Mouse (Mus musculus) bone marrow, adult 2 months (tissue): Measurements from ENCODE around the gene Eloa. TPM values are rescaled to one million over a fixed set of nuclear protein-coding genes. Genes with fewer than 3 reads are reported as not detected.
"Not testable (repeated sequence)": the region's sequence is repeated elsewhere in the genome, so short reads cannot be mapped to it uniquely, and the experiment has no call there.

Experiments
- H3K27ac ChIP-seq: fragments of 200-500 bp; 2 replicates; pipeline ENCODE4 v1.5.1; 2012; ENCODE audit warnings: low read depth, mild to moderate bottlenecking, control low read depth, inconsistent platforms, low read length; ENCODE audit not compliant: control insufficient read depth, poor library complexity, insufficient read depth
- H3K4me1 ChIP-seq: fragments of 200-500 bp; 2 replicates; pipeline ENCODE4 v1.6.1; 2011; ENCODE audit warnings: low read length; ENCODE audit not compliant: control insufficient read depth, insufficient read depth
- H3K4me3 ChIP-seq: fragments of 200-500 bp; replicated peaks from 2 replicates; pipeline ENCODE3; 2011; ENCODE audit warnings: mild to moderate bottlenecking, low read depth, low read length, control low read depth; ENCODE audit not compliant: control insufficient read depth
- CTCF ChIP-seq: fragments of 200-500 bp; IDR thresholded peaks from 2 replicates; pipeline ENCODE4 v1.5.1; 2011; ENCODE audit warnings: low read length, control low read depth; ENCODE audit not compliant: control insufficient read depth, insufficient read depth
- POLR2A ChIP-seq: fragments of 200-500 bp; IDR thresholded peaks from 2 replicates; pipeline ENCODE4 v1.6.1; 2011; ENCODE audit warnings: low read depth, mild to moderate bottlenecking, control low read depth, low read length, borderline replicate concordance; ENCODE audit not compliant: control insufficient read depth
- WGBS: fragments of 180-500 bp; shearing (Covaris S2); methylation state at CpG from one replicate; pipeline ENCODE4 v1.1.7; 2018; 5-methylcytosine and 5-hydroxymethylcytosine counted together
- polyA plus RNA-seq: library from polyadenylated mRNA; stranded (reverse); fragments of >200 nt; gene quantifications from 2 replicates; pipeline ENCODE4 v1.2.4, GENCODE M21; 2011; ENCODE audit warnings: low replicate concordance; ENCODE audit not compliant: missing spikeins, insufficient read depth, insufficient read length

Gene Eloa
- polyA plus RNA-seq, 1 experiment, result 22.9 TPM

- WGBS, result 89% methylated on average over 5 of the region's 5 CpGs
- Histone ChIP-seq H3K4me3 (peak overlapping the region; percentile 35), H3K4me1 (peaks cover 1% of the 10 kb centered on the region), H3K27ac (peak overlapping the region; percentile 68)
- TF ChIP-seq POLR2A (no peak), CTCF (no peak)
These were observed 37.0 kb downstream of the Eloa start for GRCm38 (mm10) chr4:135984556-135984955.

- WGBS, result 51% methylated on average over 7 of the region's 7 CpGs
- Histone ChIP-seq H3K4me3 (no peak overlapping the region), H3K27ac (peak overlapping the region; percentile 79; the same call in 1 of the 2 replicates), H3K4me1 (peaks cover 1% of the 10 kb centered on the region)
- no peak for TF ChIP-seq CTCF
- no peak for TF ChIP-seq POLR2A
These were observed 40.0 kb downstream of the Eloa start for GRCm38 (mm10) chr4:135981524-135982063.

- H3K4me3 ChIP-seq, H3K27ac ChIP-seq, H3K4me1 ChIP-seq: not testable (repeated sequence)
- 84% methylated on average over 5 of the region's 5 CpGs for WGBS
These were observed 41.3 kb downstream of the Eloa start for GRCm38 (mm10) chr4:135980223-135980622.

GRCm38 (mm10) chr4:135976146-135976545, 45.4 kb downstream of the Eloa start:
- WGBS, result 94% methylated on average over 12 of the region's 12 CpGs
- no peak overlapping the region for H3K27ac ChIP-seq
- peaks cover 6% of the 10 kb centered on the region for H3K4me1 ChIP-seq
- H3K4me3 ChIP-seq, result no peak overlapping the region
- TF ChIP-seq CTCF (no peak), POLR2A (no peak)

- Histone ChIP-seq H3K27ac (peak overlapping the region; percentile 88), H3K4me3 (peak overlapping the region; percentile 69), H3K4me1 (peaks cover 4% of the 10 kb centered on the region)
- WGBS, result 12% methylated on average over 13 of the region's 13 CpGs
- TF ChIP-seq POLR2A, result no peak
- no peak for TF ChIP-seq CTCF
These were observed 48.4 kb downstream of the Eloa start for GRCm38 (mm10) chr4:135972911-135973811.

- peak within 1 kb of the TSS; percentile 69 for H3K4me3 ChIP-seq
- no peak for TF ChIP-seq CTCF
- peak; percentile 84; the same call in 1 of the 2 replicates for TF ChIP-seq POLR2A
- H3K4me1 ChIP-seq, result peaks cover 4% of the 10 kb centered on the region
- H3K27ac ChIP-seq, result peak within 1 kb of the TSS; percentile 88
- under 1% methylated on average over 19 of the region's 19 CpGs for WGBS
These were observed 49.0 kb downstream of the Eloa start, which contains the start of gene Lypla2 for GRCm38 (mm10) chr4:135972556-135972906. Gene Lypla2 (minus strand): TSS chr4:135972626.

GRCm38 (mm10) chr4:135971805-135972555, 49.6 kb downstream of the Eloa start:
- Histone ChIP-seq H3K4me3 (peak overlapping the region; percentile 69), H3K27ac (peak overlapping the region; percentile 43), H3K4me1 (peaks cover 4% of the 10 kb centered on the region)
- WGBS, result under 1% methylated on average over 35 of the region's 35 CpGs
- TF ChIP-seq POLR2A (no peak), CTCF (no peak)

- Histone ChIP-seq H3K27ac (no peak overlapping the region), H3K4me3 (no peak overlapping the region), H3K4me1 (peaks cover 4% of the 10 kb centered on the region)
- WGBS, result 86% methylated on average over 11 of the region's 11 CpGs
- TF ChIP-seq CTCF, result no peak
These were observed 51.0 kb downstream of the Eloa start for GRCm38 (mm10) chr4:135970585-135970984.
